Mouse (Mus musculus) thymus, postnatal 25 days (tissue): ENCODE data around the gene Top1.

Experiments
- DNase-seq: peaks from one replicate; pipeline ENCODE4 v3.0.0; 2022

Gene Top1

GRCm38 (mm10) chr2:160645614-160646137, at the start of gene Top1:
Gene Top1, plus strand, starts transcription at chr2:160645888.
- peak; percentile 97 for DNase-seq

GRCm38 (mm10) chr2:160597582-160598281, 48.0 kb upstream of the Top1 start:
- DNase-seq, result peak; percentile 68

GRCm38 (mm10) chr2:160601805-160602204, 43.9 kb upstream of the Top1 start:
- peak; percentile 50 for DNase-seq

GRCm38 (mm10) chr2:160603154-160603933, 42.3 kb upstream of the Top1 start:
- DNase-seq, result no peak

- DNase-seq, result no peak
These were observed 35.7 kb upstream of the Top1 start for GRCm38 (mm10) chr2:160610012-160610411.

GRCm38 (mm10) chr2:160613186-160613919, 32.3 kb upstream of the Top1 start:
- no peak for DNase-seq

- DNase-seq, result no peak
These were observed 27.9 kb upstream of the Top1 start for GRCm38 (mm10) chr2:160617741-160618140.

- DNase-seq, result no peak
These were observed 27.0 kb upstream of the Top1 start for GRCm38 (mm10) chr2:160618619-160619220.

- DNase-seq, result no peak
These were observed 26.4 kb upstream of the Top1 start for GRCm38 (mm10) chr2:160619300-160619699.

- no peak for DNase-seq
These were observed 25.9 kb upstream of the Top1 start for GRCm38 (mm10) chr2:160619831-160620230.

GRCm38 (mm10) chr2:160620279-160620963, 25.3 kb upstream of the Top1 start:
- DNase-seq, result no peak

GRCm38 (mm10) chr2:160621001-160621448, 24.7 kb upstream of the Top1 start:
- DNase-seq, result no peak

GRCm38 (mm10) chr2:160621661-160622211, 24.0 kb upstream of the Top1 start:
- no peak for DNase-seq

GRCm38 (mm10) chr2:160622646-160623045, 23.0 kb upstream of the Top1 start:
- no peak for DNase-seq

- no peak for DNase-seq
These were observed 21.9 kb upstream of the Top1 start for GRCm38 (mm10) chr2:160623745-160624144.

- no peak for DNase-seq
These were observed 18.3 kb upstream of the Top1 start for GRCm38 (mm10) chr2:160627207-160628025.

- DNase-seq, result no peak
These were observed 17.6 kb upstream of the Top1 start for GRCm38 (mm10) chr2:160628055-160628454.

- DNase-seq, result no peak
These were observed 16.8 kb upstream of the Top1 start for GRCm38 (mm10) chr2:160628666-160629527.

GRCm38 (mm10) chr2:160629528-160629830, 16.2 kb upstream of the Top1 start:
- no peak for DNase-seq
